Mouse (Mus musculus): ENCODE measurements around the gene Hck.

The Hck gene

DNA sequence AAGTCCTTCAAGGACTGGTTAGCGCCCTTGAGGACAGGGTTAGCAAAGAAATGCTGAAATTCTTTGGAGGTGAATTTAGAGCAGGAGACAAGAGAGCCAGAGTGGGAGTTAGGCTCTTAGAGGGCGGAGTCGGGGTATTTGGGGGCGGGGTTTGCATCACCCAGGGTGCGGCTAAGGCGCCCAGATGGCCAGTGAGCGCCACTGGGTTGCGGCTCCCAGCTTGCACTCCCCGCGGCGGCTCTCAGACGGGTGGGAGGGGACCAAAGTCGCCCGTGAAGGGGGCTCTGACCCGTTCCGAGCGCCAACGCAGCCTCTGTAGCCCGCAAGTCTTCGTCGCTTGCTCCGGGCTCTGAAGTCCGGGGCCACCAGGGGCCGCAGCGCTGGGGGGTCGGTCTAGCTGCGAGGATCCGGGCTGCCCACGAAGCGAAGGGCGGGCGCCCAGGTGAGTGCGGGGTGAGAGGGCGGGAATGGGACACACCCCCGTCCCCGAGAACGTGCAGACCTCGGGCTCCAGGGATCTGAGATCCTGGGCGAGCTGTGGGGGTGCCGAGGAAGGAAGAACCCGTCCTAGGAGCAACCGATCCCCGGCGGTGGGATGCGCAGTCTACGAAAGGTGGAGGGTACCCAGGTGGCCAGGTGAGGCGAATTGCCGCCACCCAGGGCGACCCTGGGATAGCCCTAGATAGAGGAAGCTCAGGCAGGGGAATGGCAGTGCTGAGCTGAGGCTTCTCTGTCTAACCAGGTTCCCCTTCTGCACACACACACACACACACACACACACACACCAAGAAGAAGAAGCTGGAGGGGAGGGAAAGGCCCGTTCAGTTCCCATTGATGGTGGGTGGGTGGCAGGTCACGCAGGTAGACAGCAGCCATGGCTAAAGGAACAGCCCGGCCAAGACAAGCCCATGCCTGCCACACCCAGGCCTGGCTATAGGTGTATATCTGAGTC, at the start of gene Hck:
Gene Hck (plus strand): TSS at position 156 of the 952 bp plus-strand sequence.
- no peak for DNase-seq (ENCODE audit: low read depth in 2 of 2, low spot score in 2 of 2)

DNA sequence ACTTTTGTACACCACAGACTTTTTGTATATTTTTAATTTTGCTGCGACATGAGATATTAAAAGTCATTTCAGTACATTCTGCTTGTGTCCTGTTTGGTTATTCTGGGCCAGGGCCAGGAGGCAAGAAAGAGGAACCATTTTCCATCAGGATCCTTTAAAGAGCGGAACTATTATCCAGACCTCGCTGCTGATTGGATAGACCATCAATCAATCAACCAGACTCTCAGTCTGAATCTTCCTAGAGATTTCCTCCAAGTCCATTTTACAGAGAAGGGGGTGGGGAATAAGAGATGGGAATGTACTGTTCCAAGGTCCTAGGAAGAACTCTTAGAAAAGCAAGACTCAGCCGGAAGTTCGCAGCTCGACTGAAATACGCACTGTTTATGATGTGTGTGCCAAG, 48.1 kb upstream of the Hck start:
- DNase-seq (ENCODE audit: low read depth in 2 of 2, low spot score in 2 of 2): no peak

DNA sequence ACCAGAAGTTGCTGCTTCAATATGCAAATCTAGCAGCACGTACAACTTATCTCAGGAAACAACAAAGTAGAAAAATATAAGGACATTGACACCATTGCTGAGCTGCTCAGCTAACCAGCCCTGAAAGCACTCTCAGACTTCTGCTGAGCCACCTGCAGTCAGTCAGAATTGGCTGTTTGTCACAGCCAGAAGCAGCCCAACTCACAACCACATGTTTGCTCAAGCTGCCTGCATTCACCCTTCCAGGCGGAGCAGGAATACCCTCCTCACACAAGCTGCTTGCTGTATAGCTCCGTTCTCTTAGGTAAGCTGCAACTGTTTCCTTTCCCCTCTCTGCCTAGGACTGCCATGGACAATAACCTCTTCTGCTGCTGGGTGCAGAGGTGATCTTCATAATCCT, 44.9 kb upstream of the Hck start:
- DNase-seq (ENCODE audit: low read depth in 2 of 2, low spot score in 2 of 2): no peak

DNA sequence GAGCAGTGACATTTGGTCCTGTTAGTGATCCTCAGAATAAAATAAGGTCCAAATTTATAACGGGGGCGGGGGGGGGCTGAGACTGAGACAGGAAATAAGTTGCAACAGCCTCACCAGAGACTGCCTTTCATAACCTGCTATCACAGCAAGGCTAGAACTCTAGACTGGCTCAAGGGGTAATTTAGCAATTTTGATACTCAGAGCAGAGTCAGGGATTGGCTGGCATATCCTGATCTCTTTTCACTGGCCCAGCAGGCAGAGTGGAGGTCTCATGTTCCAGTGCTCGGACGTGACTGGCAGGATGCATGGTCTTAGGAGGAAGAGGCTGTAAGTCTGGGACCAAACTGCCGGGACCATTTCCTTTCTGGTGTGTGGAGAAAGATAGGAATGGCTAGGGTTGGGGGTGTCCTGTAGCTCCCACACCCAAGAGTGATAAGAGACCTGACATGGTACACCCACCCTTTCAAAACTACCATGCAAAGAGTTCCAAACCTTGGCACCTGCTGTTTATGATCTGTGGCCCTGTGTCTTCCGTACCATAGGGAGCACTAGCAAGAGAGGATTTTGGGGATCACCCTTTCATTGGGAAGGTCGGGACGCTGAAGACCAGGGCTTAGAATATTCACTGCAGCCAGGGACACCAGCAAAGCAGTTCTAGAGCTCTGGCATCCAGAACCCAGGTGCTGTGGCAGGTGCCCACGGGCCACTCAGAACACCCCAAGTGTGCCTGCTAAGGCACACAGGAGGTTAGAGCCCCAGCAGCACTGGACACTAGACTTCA, 43.9 kb upstream of the Hck start:
- no peak for DNase-seq (ENCODE audit: low read depth in 2 of 2, low spot score in 2 of 2)

DNA sequence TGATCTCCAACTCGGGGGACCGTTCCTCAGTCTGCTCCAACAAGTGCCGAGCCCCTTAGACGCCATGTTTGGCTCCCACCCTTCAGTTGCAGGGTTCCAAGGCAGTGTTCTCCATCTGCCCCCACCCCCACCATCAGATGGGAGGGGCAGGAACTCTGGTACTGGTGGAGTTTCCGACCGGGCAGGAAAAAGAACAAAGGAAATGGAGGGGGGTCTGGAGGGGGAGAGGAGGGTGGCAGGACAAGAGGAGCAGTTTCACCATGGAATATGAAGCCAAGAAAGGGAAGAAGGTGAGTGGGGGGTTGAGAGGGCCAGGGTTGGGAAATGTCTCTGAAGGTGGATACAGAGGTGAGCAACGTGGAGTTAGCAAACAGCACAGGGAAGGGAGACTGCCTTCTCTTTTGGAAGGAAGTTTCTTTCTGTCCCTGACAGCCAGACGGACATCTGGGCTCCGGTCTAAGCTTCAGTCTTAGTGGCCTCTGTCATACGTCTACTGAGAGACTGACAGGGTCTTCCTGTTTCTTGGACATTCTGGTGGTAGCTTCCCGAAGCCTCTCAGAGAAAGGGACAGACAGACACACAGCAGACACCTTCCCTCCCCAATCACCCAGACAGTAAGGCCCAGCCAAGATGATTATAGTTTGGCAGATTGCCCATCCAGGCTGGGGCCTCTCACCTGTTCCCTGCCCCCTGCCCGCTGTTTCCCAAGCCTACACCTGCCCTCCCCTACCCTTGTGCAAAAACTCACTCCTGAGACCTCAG, 42.3 kb upstream of the Hck start, which contains the start of gene Ccm2l:
Gene Ccm2l (plus strand): TSS at position 209 of the 762 bp plus-strand sequence.
- DNase-seq (ENCODE audit: low read depth in 2 of 2, low spot score in 2 of 2): no peak

DNA sequence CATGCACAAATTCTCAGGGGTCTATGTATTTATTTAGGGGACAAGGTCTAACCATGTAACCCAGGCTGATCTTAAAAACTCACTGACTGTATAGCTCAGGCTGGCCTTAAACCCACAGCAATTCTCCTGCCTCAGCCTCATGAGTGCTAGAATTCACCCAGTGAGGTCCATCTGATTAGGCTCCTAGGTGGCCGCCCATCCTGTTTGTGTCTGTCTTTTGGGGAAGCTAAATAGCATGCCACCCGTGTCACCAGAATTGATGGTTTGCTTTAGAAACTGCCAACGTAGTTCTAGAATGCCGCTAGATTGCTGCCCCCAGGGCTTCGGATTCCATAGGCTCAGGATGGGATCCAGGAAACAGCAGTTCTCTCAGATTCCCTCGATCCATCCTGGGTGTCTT, 41.3 kb upstream of the Hck start:
- no peak for DNase-seq (ENCODE audit: low read depth in 2 of 2, low spot score in 2 of 2)

DNA sequence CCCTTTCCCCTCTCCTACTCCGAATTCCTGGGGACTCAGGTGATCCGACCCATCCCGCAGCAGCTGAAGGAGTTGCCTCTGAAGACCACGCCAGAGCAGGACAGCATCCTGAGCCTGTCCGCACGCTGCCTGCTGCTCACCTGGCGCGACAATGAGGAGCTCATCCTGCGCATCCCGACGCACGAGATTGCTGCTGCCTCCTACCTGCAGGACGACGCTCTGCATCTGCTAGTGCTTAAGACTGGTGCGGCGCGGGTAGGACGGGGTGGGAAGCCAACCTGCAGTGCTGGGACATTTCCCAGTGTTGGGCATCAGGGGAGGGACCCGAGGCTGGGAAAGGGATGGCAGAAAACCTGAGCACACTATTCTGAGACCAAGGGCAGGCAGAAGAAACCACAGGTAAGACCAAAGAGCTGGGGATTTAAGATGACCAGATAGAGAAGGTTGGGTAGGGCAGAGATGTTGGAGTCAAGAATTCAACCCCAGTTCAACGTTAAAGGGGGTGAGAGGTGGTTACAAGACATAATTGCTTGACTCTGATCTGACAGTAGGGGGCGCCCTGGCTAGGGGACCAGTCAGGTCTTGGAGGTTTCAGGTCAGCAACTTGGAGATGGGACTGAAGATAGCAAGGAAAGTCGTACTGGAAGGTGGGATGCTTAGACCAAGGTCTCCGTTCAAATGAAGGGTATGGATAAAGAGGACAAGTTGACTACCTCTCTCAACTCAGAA, 37.3 kb upstream of the Hck start:
- no peak for DNase-seq (ENCODE audit: low read depth in 2 of 2, low spot score in 2 of 2)

DNA sequence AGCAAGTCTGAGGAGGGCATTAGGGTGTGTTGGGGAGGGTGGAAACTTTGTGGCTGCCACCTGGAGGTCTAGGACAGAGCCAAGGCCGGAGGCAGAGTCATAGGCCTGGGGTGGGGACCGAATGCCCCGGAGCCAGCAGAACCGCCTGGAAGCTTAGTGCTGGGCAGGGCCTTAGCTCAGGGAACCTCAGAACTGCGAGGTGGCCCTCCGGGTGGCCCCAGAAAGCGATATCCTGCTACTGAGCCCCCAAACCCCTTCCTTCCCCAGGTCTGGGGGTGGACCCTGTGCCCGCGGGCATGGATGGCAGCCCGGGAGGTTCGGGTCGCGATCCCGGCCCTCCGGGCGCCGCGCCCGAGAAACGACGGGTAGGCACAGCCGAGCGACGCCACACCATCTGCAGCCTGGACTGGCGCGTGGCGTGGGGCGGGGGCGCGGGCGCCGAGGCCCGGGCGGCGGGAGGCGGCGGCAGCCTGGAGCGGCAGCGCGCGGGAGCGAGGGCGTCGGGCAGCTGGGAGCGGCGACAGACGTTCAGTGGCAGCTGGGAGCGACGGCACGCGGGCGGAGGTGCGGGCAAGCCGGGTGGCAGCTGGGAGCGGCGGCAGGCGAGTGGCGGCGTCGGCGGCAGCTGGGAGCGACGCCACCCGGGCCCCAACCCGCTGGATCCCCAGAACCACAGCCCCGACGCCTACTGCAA, 36.6 kb upstream of the Hck start:
- DNase-seq (ENCODE audit: low read depth in 2 of 2, low spot score in 2 of 2): no peak

DNA sequence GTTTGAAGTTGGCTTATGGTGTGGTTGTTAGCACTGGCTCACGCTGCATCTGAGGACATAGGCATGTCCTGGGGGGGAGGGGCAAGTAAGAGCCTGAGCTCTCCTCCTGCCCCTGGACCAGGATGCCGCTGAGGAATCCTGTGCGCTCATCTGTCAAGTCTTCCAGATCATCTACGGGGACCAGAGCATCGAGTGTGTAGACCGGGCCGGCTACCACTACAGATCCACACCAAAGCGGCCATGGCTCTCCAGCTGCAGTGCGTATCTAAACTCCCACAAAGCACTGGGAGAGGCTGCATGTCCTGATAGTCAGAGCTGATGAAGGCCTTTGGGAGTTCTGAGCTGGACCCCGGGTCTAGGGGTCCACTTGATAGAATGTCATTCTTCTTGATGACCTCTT, 33.6 kb upstream of the Hck start:
- no peak for DNase-seq (ENCODE audit: low read depth in 2 of 2, low spot score in 2 of 2)

DNA sequence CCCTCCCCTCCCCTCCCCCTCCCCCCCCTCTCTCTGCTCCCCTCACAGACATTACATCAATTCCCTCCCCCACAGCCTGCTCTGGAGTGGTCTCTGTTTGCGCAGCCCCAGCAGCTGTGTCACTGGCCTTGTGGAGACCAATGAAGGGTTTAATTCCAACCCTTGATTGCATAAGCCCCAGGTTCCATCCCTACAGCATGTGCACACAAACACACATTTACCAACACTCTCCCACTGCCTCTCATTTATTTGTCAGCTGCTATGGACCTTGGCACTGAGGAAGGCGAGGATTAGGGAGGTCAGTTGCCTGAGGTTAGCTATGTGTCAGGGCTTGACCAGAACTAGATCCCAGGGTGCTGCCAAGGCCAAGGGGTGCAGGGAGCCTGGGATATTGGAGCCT, 32.3 kb upstream of the Hck start:
- no peak for DNase-seq (ENCODE audit: low read depth in 2 of 2, low spot score in 2 of 2)

DNA sequence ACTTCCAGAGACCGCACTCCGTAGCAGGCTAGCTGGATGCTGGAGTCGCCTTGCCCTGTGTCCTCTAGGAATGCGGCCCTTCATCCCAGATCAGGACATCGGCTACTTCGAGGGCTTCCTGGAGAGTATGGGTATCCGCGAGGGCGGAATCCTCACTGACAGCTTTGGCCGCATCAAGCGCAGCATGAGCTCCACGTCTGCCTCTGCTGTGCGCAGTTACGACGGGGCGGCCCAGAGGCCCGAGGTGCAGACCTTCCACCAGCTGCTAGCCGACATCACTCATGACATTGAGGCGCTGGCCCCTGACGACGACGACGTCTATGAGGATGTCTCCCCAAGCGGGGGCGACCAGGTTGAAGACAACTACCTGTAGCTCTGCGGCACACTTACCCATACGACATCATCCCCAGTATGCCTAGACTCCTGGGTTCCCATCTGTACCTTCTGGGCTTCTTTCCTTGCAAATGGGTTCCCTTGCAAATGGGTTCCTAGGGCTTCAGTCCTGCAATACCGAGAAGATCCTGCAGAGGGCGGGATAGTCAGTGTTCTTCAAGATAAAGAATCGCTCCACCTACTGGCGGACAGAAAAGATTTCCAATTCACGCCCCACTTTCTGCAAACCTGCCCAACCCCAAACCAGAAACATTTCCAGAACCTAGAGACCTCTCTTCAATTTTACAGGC, 27.3 kb upstream of the Hck start:
- DNase-seq (ENCODE audit: low read depth in 2 of 2, low spot score in 2 of 2): peak; percentile 65 to 73

DNA sequence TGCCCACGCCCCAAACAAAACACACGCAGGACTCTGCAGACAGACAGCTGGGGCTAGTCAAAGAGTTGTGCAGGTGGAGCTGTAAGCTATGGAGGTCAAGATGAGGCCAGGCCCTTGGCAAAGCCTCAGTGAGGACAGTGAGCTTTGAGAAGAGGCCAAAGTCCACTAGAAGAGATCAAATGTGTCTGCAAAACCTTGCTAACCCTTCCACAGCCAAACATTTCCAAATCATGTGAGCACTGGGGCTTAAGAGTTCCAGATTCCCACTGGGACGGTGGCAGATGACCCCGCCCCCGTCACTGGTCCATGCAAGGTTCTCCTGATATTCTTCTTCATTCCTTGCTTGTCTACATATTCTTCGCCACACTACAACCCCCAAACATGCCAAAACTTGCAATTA, 26.4 kb upstream of the Hck start:
- no peak for DNase-seq (ENCODE audit: low read depth in 2 of 2, low spot score in 2 of 2)

DNA sequence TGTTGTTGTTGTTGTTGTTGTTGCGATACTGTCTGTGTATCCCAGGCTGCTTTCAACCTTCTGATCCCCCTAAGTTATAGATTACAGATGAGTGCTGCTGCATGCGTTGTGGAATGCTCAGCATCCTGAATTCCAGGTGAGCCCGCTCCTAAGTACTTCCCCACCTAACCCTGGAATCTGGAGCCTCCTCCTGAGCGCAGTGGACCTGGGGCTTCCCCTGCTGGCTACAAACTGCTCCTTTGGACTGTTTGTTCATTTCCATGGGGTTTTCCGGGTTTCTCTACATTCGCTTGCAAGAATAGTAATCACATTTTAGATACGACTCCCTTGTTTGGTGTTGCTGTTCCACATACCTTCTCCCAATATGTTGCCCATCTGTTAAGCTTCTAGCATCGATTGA, 25.0 kb upstream of the Hck start:
- DNase-seq (ENCODE audit: low read depth in 2 of 2, low spot score in 2 of 2): no peak

DNA sequence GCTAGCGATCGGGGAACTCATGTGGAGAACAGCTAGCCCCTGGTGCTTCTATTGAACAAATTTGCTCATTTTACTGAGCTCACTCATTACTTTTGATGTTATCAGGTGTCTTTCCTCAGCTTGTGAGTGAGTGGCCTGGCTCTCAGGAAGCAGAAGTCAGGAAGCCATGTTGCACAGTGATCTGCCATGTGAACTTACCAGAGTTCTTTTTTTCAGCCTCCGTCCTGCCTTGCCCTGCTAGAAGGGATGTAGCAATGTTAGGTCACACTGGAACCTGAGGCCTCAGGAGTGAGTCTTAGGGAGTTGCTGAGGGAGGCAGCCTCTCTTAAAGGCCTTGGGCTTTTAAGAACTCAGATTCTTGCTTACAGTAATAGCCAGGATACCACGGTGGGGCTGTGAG, 24.4 kb upstream of the Hck start:
- no peak for DNase-seq (ENCODE audit: low read depth in 2 of 2, low spot score in 2 of 2)

DNA sequence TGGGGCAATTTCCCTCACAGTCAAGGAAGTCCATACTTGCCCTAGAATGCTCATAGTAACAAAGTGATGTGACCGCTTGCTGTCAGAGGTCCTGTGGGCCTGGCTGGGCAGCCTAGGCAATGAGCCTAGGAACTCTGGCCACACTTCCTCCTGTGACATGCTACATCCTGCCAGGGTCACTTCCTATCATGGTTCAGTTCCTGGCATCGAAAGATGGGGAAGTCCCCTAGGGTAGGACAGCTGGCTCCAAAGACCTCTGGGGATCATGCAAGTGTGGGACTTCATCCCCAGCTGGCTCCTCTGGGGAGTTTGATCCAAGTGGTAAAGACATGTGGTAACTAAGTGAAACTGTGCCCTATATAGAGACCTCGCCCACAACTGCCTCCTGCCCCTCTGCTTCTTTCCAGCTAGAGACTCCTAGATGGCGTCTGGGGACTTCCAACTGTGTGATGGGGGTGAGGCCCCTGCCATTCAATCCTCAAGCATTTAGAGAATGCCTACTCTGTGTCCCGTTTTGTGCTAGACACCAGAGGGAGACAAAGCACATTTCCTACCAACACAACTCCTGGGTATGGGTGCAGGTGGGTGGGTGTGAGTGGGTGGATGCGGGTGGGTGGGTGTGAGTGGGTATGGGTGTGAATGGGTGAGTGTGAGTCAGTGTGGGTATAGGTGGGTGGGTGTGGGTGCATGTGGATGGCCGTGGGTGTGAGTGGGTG, 23.8 kb upstream of the Hck start:
- no peak for DNase-seq (ENCODE audit: low read depth in 2 of 2, low spot score in 2 of 2)

DNA sequence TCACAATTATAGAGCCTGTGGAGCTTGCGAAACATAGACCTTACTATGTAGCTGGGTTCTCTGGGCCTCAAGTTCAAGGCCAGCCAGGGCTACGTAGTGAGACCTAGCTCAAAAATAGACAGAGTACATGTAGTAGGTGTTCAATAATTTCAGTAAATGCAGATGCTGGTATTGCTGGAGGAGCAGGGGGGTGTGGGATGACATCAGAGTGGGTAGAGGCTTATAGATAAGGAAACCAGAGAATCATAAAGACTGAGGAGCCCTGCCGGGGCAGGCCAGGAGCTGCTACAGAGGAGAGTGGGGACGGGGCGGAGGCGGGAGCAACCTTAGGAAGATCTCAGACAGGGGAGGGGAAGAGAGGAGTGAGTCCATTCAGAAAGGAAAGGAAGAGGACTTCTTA, 22.7 kb upstream of the Hck start:
- no peak for DNase-seq (ENCODE audit: low read depth in 2 of 2, low spot score in 2 of 2)

DNA sequence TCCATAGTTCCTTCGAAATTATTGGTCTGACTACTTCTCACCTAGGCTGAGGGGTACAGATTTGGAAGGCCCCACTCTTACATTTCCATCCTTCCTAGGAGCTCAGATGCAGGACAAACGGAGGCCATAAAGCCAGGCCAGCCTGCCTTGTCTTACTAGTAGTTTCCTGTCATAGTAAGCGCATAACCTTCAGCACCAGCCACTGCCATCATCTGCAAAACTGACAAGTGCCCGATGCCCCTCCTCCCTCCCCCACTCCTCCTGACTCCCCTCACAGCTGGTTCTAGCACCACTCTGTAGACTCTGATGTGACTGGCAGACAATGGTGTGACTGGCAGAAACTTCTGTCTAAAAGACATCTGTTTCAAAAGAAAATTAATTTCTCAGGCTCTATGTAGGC, 22.1 kb upstream of the Hck start:
- no peak for DNase-seq (ENCODE audit: low read depth in 2 of 2, low spot score in 2 of 2)

DNA sequence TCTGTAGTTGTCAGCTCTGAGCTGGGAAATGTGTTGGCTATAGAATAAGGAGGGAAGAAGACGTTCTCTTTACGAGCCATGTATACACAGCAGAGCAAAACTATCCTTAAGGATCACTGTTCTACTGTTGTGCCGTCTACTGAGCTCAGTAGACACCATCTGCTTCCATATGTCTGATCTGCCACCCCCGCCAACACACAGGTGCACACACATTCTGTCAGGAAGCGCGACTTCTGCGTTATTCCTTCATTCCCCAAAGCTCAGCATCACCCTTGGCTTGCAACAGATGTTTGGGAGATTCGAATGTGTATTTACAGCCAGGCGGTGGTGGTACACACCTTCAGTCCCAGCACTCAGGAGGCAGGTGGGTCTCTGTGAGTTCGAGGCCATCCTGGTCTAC, 21.2 kb upstream of the Hck start:
- DNase-seq (ENCODE audit: low read depth in 2 of 2, low spot score in 2 of 2): no peak

DNA sequence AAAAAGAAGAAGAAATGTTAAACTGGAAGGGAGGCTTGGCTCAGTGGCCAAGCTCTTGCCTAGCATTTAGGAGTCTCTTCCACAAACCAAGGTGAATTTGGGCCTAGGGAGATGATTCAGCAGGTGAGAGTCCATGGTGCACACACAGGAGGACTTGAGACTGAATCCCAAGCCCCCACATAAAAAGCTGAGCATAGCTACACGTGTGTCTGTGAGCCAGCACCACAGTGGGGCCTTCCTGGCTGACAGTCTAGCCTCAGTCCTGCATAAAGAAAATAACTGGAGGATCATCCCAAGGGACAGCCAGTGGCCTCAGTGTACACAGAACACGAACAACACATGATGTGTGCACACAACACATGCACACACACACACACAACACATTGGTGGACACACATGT, 19.0 kb upstream of the Hck start:
- no peak for DNase-seq (ENCODE audit: low read depth in 2 of 2, low spot score in 2 of 2)

Measured in CD8-positive naive resting alpha-beta T cell, adult 2 months (primary cell).